Mouse (Mus musculus): ENCODE data around the gene Zfp648. TPM values are rescaled to one million over a fixed set of nuclear protein-coding genes. Genes with fewer than 3 reads are reported as not detected.

The Zfp648 gene
- polyA plus RNA-seq (2012), result not detected in 2 replicates

DNA sequence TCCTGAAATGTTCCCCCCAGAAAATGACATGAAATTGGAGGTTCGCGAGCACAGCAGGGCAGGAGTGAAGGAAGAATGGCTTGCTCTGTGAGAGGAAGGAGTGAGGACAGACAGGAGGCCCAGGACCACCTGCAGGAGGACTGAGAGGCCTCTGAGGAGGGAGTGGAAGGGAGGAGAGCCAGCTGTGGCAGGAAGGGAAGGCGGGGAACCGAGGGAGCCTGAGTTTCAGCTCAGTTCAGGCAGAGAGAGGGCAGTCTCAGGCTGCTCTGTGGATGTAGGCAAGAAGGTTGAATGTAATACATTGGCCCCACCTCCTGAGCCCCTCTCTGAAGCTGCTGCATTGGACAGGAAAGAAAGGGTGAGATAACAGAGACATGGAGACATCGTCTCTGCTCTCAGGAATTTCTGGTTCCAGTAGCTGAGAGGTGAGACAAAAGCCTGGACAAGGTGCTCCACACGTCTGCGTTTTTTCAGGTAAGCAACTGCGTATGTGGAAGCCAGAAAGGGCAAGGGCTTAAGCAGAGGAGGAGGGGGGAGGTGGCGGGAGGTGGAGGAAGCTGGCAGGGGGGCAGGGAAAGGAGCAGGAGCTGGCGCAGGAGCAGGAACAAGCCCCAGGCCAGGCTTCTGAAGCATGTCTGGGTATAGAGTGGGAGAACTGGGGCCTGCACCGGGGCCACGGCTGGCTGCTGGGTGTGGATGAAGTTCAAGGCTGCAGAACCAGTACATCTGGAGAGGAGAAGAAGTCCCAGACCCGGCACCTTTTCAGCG lies at the start of gene Zfp648:
TSS of gene Zfp648 (plus strand) at position 233 of the 768 bp plus-strand sequence.

All from megakaryocyte-erythroid progenitor cell, adult 5 weeks (primary cell).